Mouse (Mus musculus) liver, embryonic 13.5 days (tissue): ENCODE data around the gene Olfr455. TPM values are rescaled to one million over a fixed set of nuclear protein-coding genes. Genes with fewer than 3 reads are reported as not detected.

Source experiments
- polyA plus RNA-seq: library from polyadenylated mRNA; unstranded; fragments of >200 nt; fragmentation: Nextera tagmentation; extraction: Ambion mirVana; gene quantifications from 2 replicates; pipeline ENCODE4 v1.2.1, GENCODE M21; 2015

Gene Olfr455
- polyA plus RNA-seq, 1 experiment from 2014 or later, result not detected

Other genes with a start within 250 kb of the Olfr455 start
- gene Fam131b, start 222.9 kb downstream of the Olfr455 start, polyA plus RNA-seq, result 0.05 TPM in 2 replicates
- 36.5 and 39.7 TPM in 2 replicates for gene Zyx, start 198.0 kb downstream of the Olfr455 start, polyA plus RNA-seq
- gene Epha1, start 174.3 kb downstream of the Olfr455 start, polyA plus RNA-seq, result 2.7 and 2.9 TPM in 2 replicates
- gene Tas2r143, start 147.3 kb downstream of the Olfr455 start, polyA plus RNA-seq, result not detected in 2 replicates
- not detected in 2 replicates for gene Tas2r135, start 142.2 kb downstream of the Olfr455 start, polyA plus RNA-seq
- not detected in 2 replicates for gene Tas2r126, start 113.1 kb downstream of the Olfr455 start, polyA plus RNA-seq
- not detected in 2 replicates for gene Olfr458, start 82.4 kb downstream of the Olfr455 start, polyA plus RNA-seq
- not detected in 2 replicates for gene Olfr457, start 71.3 kb downstream of the Olfr455 start, polyA plus RNA-seq
- not detected in 2 replicates for gene Olfr456, start 60.4 kb downstream of the Olfr455 start, polyA plus RNA-seq
- not detected in 2 replicates for gene Tcaf3, start 50.1 kb upstream of the Olfr455 start, polyA plus RNA-seq
- gene Tcaf2, start 97.7 kb upstream of the Olfr455 start, polyA plus RNA-seq, result 0.24 and 0.27 TPM in 2 replicates
- gene Tcaf1, start 162.5 kb upstream of the Olfr455 start, polyA plus RNA-seq, result 6.0 and 7.8 TPM in 2 replicates
- not detected in 2 replicates for gene Olfr453, start 191.8 kb upstream of the Olfr455 start, polyA plus RNA-seq
- not detected in 2 replicates for gene Olfr38, start 208.8 kb upstream of the Olfr455 start, polyA plus RNA-seq
- not detected in 2 replicates for gene Olfr452, start 237.5 kb upstream of the Olfr455 start, polyA plus RNA-seq